Comparison of ENCODE assay signal across 8 mouse cellular contexts in genomic region chr1:75317241-75318201, GRCm38 (mm10). TPM values are rescaled to one million over a fixed set of nuclear protein-coding genes. Genes with fewer than 3 reads are reported as not detected.
DNase-seq lines count a peak whose midpoint lies in the region; ATAC-seq and TF ChIP-seq lines count a peak whose summit lies in the region.

TSS of gene Dnpep (minus strand) at chr1:75317990.

- H3K9ac ChIP-seq in lung, postnatal 0 days (replicated peaks; ENCODE audit: low read depth) = peak within 1 kb of the TSS; percentile 62

- no peaks in the 10 kb centered on the region for H3K27me3 ChIP-seq in hindbrain, embryonic 10.5 days (ENCODE audit: insufficient read depth, poor library complexity, severe bottlenecking)
- H3K27me3 ChIP-seq in lung, postnatal 0 days (replicated peaks; ENCODE audit: insufficient read depth, low read length) = no peaks in the 10 kb centered on the region

- H3K4me2 ChIP-seq in lung, postnatal 0 days (replicated peaks; ENCODE audit: low read depth, low read length) = peak within 1 kb of the TSS; percentile 77

- peaks cover 21% of the 10 kb centered on the region for H3K4me1 ChIP-seq in hindbrain, embryonic 10.5 days (replicated peaks)
- peaks cover 7% of the 10 kb centered on the region; the same call in 1 of the 2 replicates for H3K4me1 ChIP-seq in lung, postnatal 0 days (ENCODE audit: insufficient read depth, low read depth, low read length)

- H3K9me3 ChIP-seq in hindbrain, embryonic 10.5 days = no peaks in the 10 kb centered on the region
- no peaks in the 10 kb centered on the region for H3K9me3 ChIP-seq in lung, postnatal 0 days (ENCODE audit: low read length)

- H3K4me3 ChIP-seq in hindbrain, embryonic 10.5 days = peak within 1 kb of the TSS; percentile 78
- peak within 1 kb of the TSS; percentile 76 for H3K4me3 ChIP-seq in lung, postnatal 0 days (ENCODE audit: low read depth, low read length)

- H3K27ac ChIP-seq in hindbrain, embryonic 10.5 days = peak within 1 kb of the TSS; percentile 92
- H3K27ac ChIP-seq in lung, postnatal 0 days (ENCODE audit: low read length) = peak within 1 kb of the TSS; percentile 92

- peaks cover 31% of the 10 kb centered on the region for H3K36me3 ChIP-seq in hindbrain, embryonic 10.5 days
- H3K36me3 ChIP-seq in lung, postnatal 0 days (ENCODE audit: insufficient read depth, low read length) = peaks cover 18% of the 10 kb centered on the region

- TF ChIP-seq EP300 in lung, postnatal 0 days (IDR thresholded peaks at IDR 0.05) = no peak

- ATAC-seq in frontal cortex, adult (ENCODE audit: low TSS enrichment) = peak; percentile 90
- ATAC-seq in lung, postnatal 0 days = peak; percentile 96

- peak; percentile 100 for DNase-seq in MN1 (ENCODE audit: low spot score)
- DNase-seq in cerebellum, adult 9-10 months = peak; percentile 100
- peak; percentile 100 for DNase-seq in hindbrain, embryonic 10.5 days (ENCODE audit: low spot score)
- peak; percentile 100 for DNase-seq in layer of hippocampus, adult 9-11 months
- peak; percentile 100 for DNase-seq in lung, postnatal 0 days (ENCODE audit: low spot score)
- peak; percentile 100 for DNase-seq in ovary, postnatal 14 days (ENCODE audit: low spot score)
- DNase-seq in thymus, postnatal 14 days = peak; percentile 100

- under 1% methylated on average over 92 of the region's 92 CpGs for WGBS in hindbrain, embryonic 10.5 days
- WGBS in lung, postnatal 0 days = under 1% methylated on average over 83 of the region's 92 CpGs

- peak; percentile 92 for TF ChIP-seq CTCF in lung, postnatal 0 days (IDR thresholded peaks at IDR 0.05)

RNA-seq across cellular contexts. Expression of gene Dnpep, which starts in this region (rescaled TPM):
- polyA plus RNA-seq in hindbrain, embryonic 10.5 days (2016; fragmentation: Nextera tagmentation; extraction: Ambion mirVana) = 154 and 199 TPM in 2 replicates
- 109 TPM in 2 replicates for polyA plus RNA-seq in lung, postnatal 0 days (2015; fragmentation: Nextera tagmentation; extraction: Ambion mirVana)

Comparison
In these comparisons a context has a peak if more than half of its experiments do, and no peak if none do; other contexts are left out.
1. Peak in every context shown above with its lines: DNase-seq, ATAC-seq, H3K4me3 ChIP-seq and H3K27ac ChIP-seq.